Mouse (Mus musculus) stomach, postnatal 0 days (tissue): ENCODE results near the gene Bsn. TPM values are rescaled to one million over a fixed set of nuclear protein-coding genes. Genes with fewer than 3 reads are reported as not detected.

Experiments used
- ATAC-seq: fragments of 200-750 bp; cut with Nextera tagmentation; 2 replicates; pipeline ENCODE4 v1.8.0; 2017; ENCODE audit not compliant: low FRiP score, low TSS enrichment
- DNase-seq: peaks from one replicate; pipeline ENCODE4 v3.0.0-alpha.2; 2016; ENCODE audit warnings: low spot score
- H3K27ac ChIP-seq: fragments of 300-500 bp; sonication (generic); replicated peaks from 2 replicates; pipeline ENCODE4 v1.5.1; 2014; ENCODE audit warnings: mild to moderate bottlenecking, control low read depth
- H3K27me3 ChIP-seq: fragments of 300-500 bp; sonication (generic); 2 replicates; pipeline ENCODE4 v1.6.1; 2014; ENCODE audit warnings: low read length; ENCODE audit not compliant: control insufficient read depth, insufficient read depth
- H3K36me3 ChIP-seq: fragments of 300-500 bp; sonication (generic); 2 replicates; pipeline ENCODE4 v1.6.1; 2014; ENCODE audit warnings: low read length, mixed read lengths; ENCODE audit not compliant: control insufficient read depth, insufficient read depth
- H3K4me1 ChIP-seq: fragments of 300-500 bp; sonication (generic); replicated peaks from 2 replicates; pipeline ENCODE4 v1.6.1; 2014; ENCODE audit warnings: antibody characterized with exemption; ENCODE audit not compliant: control insufficient read depth, insufficient read depth
- H3K4me2 ChIP-seq: fragments of 300-500 bp; sonication (generic); replicated peaks from 2 replicates; pipeline ENCODE4 v1.6.1; 2014; ENCODE audit warnings: low read depth, mild to moderate bottlenecking, control low read depth, moderate library complexity
- H3K4me3 ChIP-seq: fragments of 300-500 bp; sonication (generic); 2 replicates; pipeline ENCODE4 v1.5.1; 2014; ENCODE audit warnings: low read depth, low read length, control low read depth
- H3K9ac ChIP-seq: fragments of 300-500 bp; sonication (generic); 2 replicates; pipeline ENCODE4 v1.6.1; 2014; ENCODE audit warnings: mild to moderate bottlenecking, low read length, control low read depth, mixed read lengths
- H3K9me3 ChIP-seq: fragments of 300-500 bp; sonication (generic); 2 replicates; pipeline ENCODE4 v1.6.1; 2016; ENCODE audit warnings: low read length; ENCODE audit not compliant: control insufficient read depth
- CTCF ChIP-seq: IDR thresholded peaks from 2 replicates; pipeline ENCODE4 v1.5.1; 2016; ENCODE audit warnings: antibody characterized with exemption, low read depth, mild to moderate bottlenecking, moderate library complexity
- EP300 ChIP-seq: optimal IDR thresholded peaks from 2 replicates; pipeline ENCODE3; 2016; ENCODE audit warnings: antibody characterized with exemption
- WGBS: fragments of 180-500 bp; shearing (Covaris S2); extraction: QIAGEN DNeasy Blood & Tissue Kit; methylation state at CpG from one replicate; pipeline ENCODE4 v1.1.7; 2014; 5-methylcytosine and 5-hydroxymethylcytosine counted together
- microRNA-seq: library from miRNA; unstranded; fragments of <30 nt; microRNA quantifications from one replicate; pipeline ENCODE4, GENCODE M21; 2016
- polyA plus RNA-seq: library from polyadenylated mRNA; unstranded; fragments of >200 nt; fragmentation: Nextera tagmentation; extraction: Ambion mirVana; gene quantifications from 2 replicates; pipeline ENCODE4 v1.2.1, GENCODE M21; 2015

The Bsn gene
- polyA plus RNA-seq, 1 experiment from 2014 or later = 1.6 TPM

GRCm38 (mm10) chr9:108046582-108046981 lies 143.6 kb downstream of the Bsn start:
- Histone ChIP-seq H3K4me1 (no peaks in the 10 kb centered on the region), H3K4me2 (no peak overlapping the region), H3K9me3 (no peaks in the 10 kb centered on the region), H3K36me3 (peaks cover 24% of the 10 kb centered on the region), H3K4me3 (no peak overlapping the region), H3K27me3 (no peaks in the 10 kb centered on the region), H3K27ac (no peak overlapping the region), H3K9ac (no peak overlapping the region)
- 88% methylated on average over 4 of the region's 4 CpGs for WGBS
- ATAC-seq (no peak), DNase-seq (no peak)
- TF ChIP-seq EP300 (no peak), CTCF (no peak)

Small RNA genes lying within 50 kb of the gene (microRNA-seq; reads per million reads assigned to microRNA genes)
- gene Gm47303 (not detected), gene Mir7088 (not detected)

Other genes with a start within 250 kb of the Bsn start
- 4.8 and 5.7 TPM in 2 replicates for gene Traip, start 240.2 kb downstream of the Bsn start, polyA plus RNA-seq
- 24.7 and 28.9 TPM in 2 replicates for gene Uba7, start 214.9 kb downstream of the Bsn start, polyA plus RNA-seq
- gene Gm20661, start 207.3 kb downstream of the Bsn start, polyA plus RNA-seq = 0.69 and 0.87 TPM in 2 replicates
- 25.9 and 27.6 TPM in 2 replicates for gene Inka1, start 204.5 kb downstream of the Bsn start, polyA plus RNA-seq
- 1.3 and 2.0 TPM in 2 replicates for gene Cdhr4, start 197.9 kb downstream of the Bsn start, polyA plus RNA-seq
- gene Gm20662, start 194.0 kb downstream of the Bsn start, polyA plus RNA-seq = 0.18 TPM in 1 of 2 replicates, not detected in the other
- 24.0 and 26.3 TPM in 2 replicates for gene Ip6k1, start 187.9 kb downstream of the Bsn start, polyA plus RNA-seq
- gene Gmppb, start 141.1 kb downstream of the Bsn start, polyA plus RNA-seq = 48.5 and 49.5 TPM in 2 replicates
- 2.8 and 2.9 TPM in 2 replicates for gene Amigo3, start 137.2 kb downstream of the Bsn start, polyA plus RNA-seq
- 4.4 and 4.8 TPM in 2 replicates for gene Mst1, start 109.9 kb downstream of the Bsn start, polyA plus RNA-seq
- gene Rnf123, start 107.0 kb downstream of the Bsn start, polyA plus RNA-seq = 13.8 and 15.7 TPM in 2 replicates
- 35.4 and 38.4 TPM in 2 replicates for gene Apeh, start 95.8 kb downstream of the Bsn start, polyA plus RNA-seq
- 52.7 and 59.2 TPM in 2 replicates for gene Dag1, start 73.6 kb upstream of the Bsn start, polyA plus RNA-seq
- 17.3 and 20.3 TPM in 2 replicates for gene Nicn1, start 100.0 kb upstream of the Bsn start, polyA plus RNA-seq
- gene Amt, start 106.5 kb upstream of the Bsn start, polyA plus RNA-seq = 10.5 and 11.6 TPM in 2 replicates
- gene Rhoa, start 115.7 kb upstream of the Bsn start, polyA plus RNA-seq = 363 and 370 TPM in 2 replicates
- 58.2 and 61.4 TPM in 2 replicates for gene Tcta, start 115.8 kb upstream of the Bsn start, polyA plus RNA-seq
- 1,072 and 1,116 TPM in 2 replicates for gene Gpx1, start 148.5 kb upstream of the Bsn start, polyA plus RNA-seq
- 56.8 and 59.6 TPM in 2 replicates for gene Usp4, start 157.5 kb upstream of the Bsn start, polyA plus RNA-seq
- gene 1700102P08Rik, start 202.4 kb upstream of the Bsn start, polyA plus RNA-seq = 0.17 and 0.21 TPM in 2 replicates
- gene Ccdc36, start 238.1 kb upstream of the Bsn start, polyA plus RNA-seq = 0.39 and 0.41 TPM in 2 replicates
- gene BC048562, start 246.1 kb upstream of the Bsn start, polyA plus RNA-seq = not detected in 2 replicates